Comparison of ENCODE assay signal across 10 mouse cellular contexts in the genomic region with DNA sequence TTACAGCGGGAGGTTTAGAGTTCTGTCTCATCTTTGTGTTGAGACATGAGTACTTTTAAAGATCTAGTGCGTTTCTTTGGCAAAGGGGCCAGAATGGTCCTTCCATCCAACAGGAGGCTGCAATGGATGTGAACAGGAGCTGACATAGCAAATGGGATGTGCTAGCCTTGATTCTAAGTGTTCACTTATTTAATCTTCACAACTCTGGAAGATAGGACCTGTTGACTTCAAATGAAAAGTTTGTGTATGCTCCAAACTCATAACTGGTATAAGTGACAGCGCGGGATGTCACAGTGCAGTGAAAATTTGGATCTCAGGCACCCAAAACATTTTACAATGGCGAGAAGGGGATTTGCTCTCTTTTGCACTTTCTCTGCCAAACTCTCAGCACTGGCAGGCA. TPM values are rescaled to one million over a fixed set of nuclear protein-coding genes. Genes with fewer than 3 reads are reported as not detected.
DNase-seq lines count a peak whose midpoint lies in the region; ATAC-seq and TF ChIP-seq lines count a peak whose summit lies in the region.
"Had no signal": no experiment of that assay in that cellular context is flagged by ENCODE, and none has a peak within 500 bp of the region (broad histone marks: within the 10 kb centered on the region; RNA-seq: fewer than 3 reads in every experiment).

No protein-coding gene starts in this region.

- no peak for DNase-seq in kidney, adult 9 months
- DNase-seq in embryonic facial prominence, embryonic 14.5 days (ENCODE audit: low spot score), result no peak
- DNase-seq in hindbrain, postnatal 0 days (ENCODE audit: low spot score), result no peak
- DNase-seq in cerebellum, adult 9-11 months, result no peak
- DNase-seq in spleen, postnatal 10 days (ENCODE audit: low spot score in 2 of 2), result no peak
- DNase-seq in cerebellum, postnatal 25 days, result no peak

- TF ChIP-seq POLR2A in myocyte (IDR thresholded peaks at IDR 0.05; ENCODE audit: insufficient read length, low read depth), result no peak

- no peak for ATAC-seq in kidney, embryonic 14.5 days (ENCODE audit: low FRiP score, low TSS enrichment)
- no peak for ATAC-seq in embryonic facial prominence, embryonic 14.5 days (ENCODE audit: low read depth)
- ATAC-seq in hindbrain, postnatal 0 days, result no peak

- peaks cover 19% of the 10 kb centered on the region for H3K27me3 ChIP-seq in kidney, embryonic 14.5 days (ENCODE audit: control insufficient read depth, insufficient read depth, low read length)
- peaks cover 12% of the 10 kb centered on the region for H3K27me3 ChIP-seq in embryonic facial prominence, embryonic 14.5 days (replicated peaks; ENCODE audit: control insufficient read depth, insufficient read depth, low read length)
- peaks cover 13% of the 10 kb centered on the region; the same call in 1 of the 2 replicates for H3K27me3 ChIP-seq in hindbrain, postnatal 0 days (ENCODE audit: insufficient read depth, low read length)
- no peaks in the 10 kb centered on the region for H3K27me3 ChIP-seq in myocyte (ENCODE audit: control insufficient read depth, insufficient read depth, insufficient read length)

- H3K27ac ChIP-seq in kidney, embryonic 14.5 days (ENCODE audit: low read depth, low read length), result no peak overlapping the region
- peak overlapping the region; percentile 65 for H3K27ac ChIP-seq in embryonic facial prominence, embryonic 14.5 days (replicated peaks; ENCODE audit: low read depth, low read length)
- no peak overlapping the region for H3K27ac ChIP-seq in hindbrain, postnatal 0 days

- no peaks in the 10 kb centered on the region for H3K36me3 ChIP-seq in kidney, embryonic 14.5 days (ENCODE audit: control insufficient read depth, insufficient read depth, low read length)
- H3K36me3 ChIP-seq in embryonic facial prominence, embryonic 14.5 days (ENCODE audit: control insufficient read depth, insufficient read depth, low read length), result no peaks in the 10 kb centered on the region
- no peaks in the 10 kb centered on the region for H3K36me3 ChIP-seq in hindbrain, postnatal 0 days (ENCODE audit: insufficient read depth, low read length)
- no peaks in the 10 kb centered on the region for H3K36me3 ChIP-seq in myocyte (ENCODE audit: control insufficient read depth, insufficient read depth)

- peaks cover 22% of the 10 kb centered on the region; the same call in 1 of the 2 replicates for H3K4me1 ChIP-seq in kidney, embryonic 14.5 days (ENCODE audit: control insufficient read depth, insufficient read depth, low read length)
- H3K4me1 ChIP-seq in embryonic facial prominence, embryonic 14.5 days (ENCODE audit: control insufficient read depth, insufficient read depth, low read length), result no peaks in the 10 kb centered on the region
- peaks cover 15% of the 10 kb centered on the region; the same call in 1 of the 2 replicates for H3K4me1 ChIP-seq in hindbrain, postnatal 0 days (ENCODE audit: insufficient read depth, low read length)

- no peak for TF ChIP-seq CTCF in hindbrain, postnatal 0 days (IDR thresholded peaks at IDR 0.05; ENCODE audit: low read depth)

- 28% methylated on average over 5 of the region's 5 CpGs for WGBS in kidney, embryonic 14.5 days
- WGBS in embryonic facial prominence, embryonic 14.5 days, result 16% methylated on average over 5 of the region's 5 CpGs
- 24% methylated on average over 5 of the region's 5 CpGs for whole genome bisulfite sequencing in hindbrain, postnatal 0 days

- peak overlapping the region; percentile 91 for H3K4me2 ChIP-seq in kidney, embryonic 14.5 days (replicated peaks; ENCODE audit: low read depth, low read length)
- H3K4me2 ChIP-seq in embryonic facial prominence, embryonic 14.5 days (ENCODE audit: low read depth, low read length), result peak overlapping the region; percentile 93
- peak overlapping the region; percentile 98 for H3K4me2 ChIP-seq in hindbrain, postnatal 0 days (ENCODE audit: low read depth, low read length)
- peak overlapping the region; percentile 97 for H3K4me2 ChIP-seq in myocyte (ENCODE audit: low read depth)

- no peaks in the 10 kb centered on the region for H3K79me2 ChIP-seq in myocyte (ENCODE audit: control insufficient read depth, insufficient read depth)

- no peaks in the 10 kb centered on the region for H3K9me3 ChIP-seq in kidney, embryonic 14.5 days (ENCODE audit: control insufficient read depth, low read length)
- H3K9me3 ChIP-seq in embryonic facial prominence, embryonic 14.5 days (ENCODE audit: control insufficient read depth, low read length), result no peaks in the 10 kb centered on the region
- H3K9me3 ChIP-seq in hindbrain, postnatal 0 days (ENCODE audit: low read length), result no peaks in the 10 kb centered on the region

- peak overlapping the region; percentile 47; the same call in 1 of the 2 replicates for H3K9ac ChIP-seq in kidney, embryonic 14.5 days (ENCODE audit: low read depth, low read length)
- peak overlapping the region; percentile 66 for H3K9ac ChIP-seq in embryonic facial prominence, embryonic 14.5 days (ENCODE audit: low read depth, low read length)
- no peak overlapping the region for H3K9ac ChIP-seq in hindbrain, postnatal 0 days (replicated peaks; ENCODE audit: low read length)

- H3K4me3 ChIP-seq in kidney, embryonic 14.5 days (ENCODE audit: low read length), result peak overlapping the region; percentile 47
- H3K4me3 ChIP-seq in embryonic facial prominence, embryonic 14.5 days (ENCODE audit: low read depth, low read length), result peak overlapping the region; percentile 49
- peak overlapping the region; percentile 47 for H3K4me3 ChIP-seq in hindbrain, postnatal 0 days (ENCODE audit: low read length)
- H3K4me3 ChIP-seq in myocyte, result no peak overlapping the region

- H3ac ChIP-seq in myocyte (ENCODE audit: control insufficient read depth, insufficient read length), result no peak overlapping the region

TF ChIP-seq in myocyte, 11 proteins besides CTCF, POLR2A, EP300 and RAD21:
- TF ChIP-seq TCF3 (IDR thresholded peaks at IDR 0.05; ENCODE audit: insufficient read length, low read depth) (no peak), MAX (IDR thresholded peaks at IDR 0.05; ENCODE audit: low read depth) (no peak), CEBPB (IDR thresholded peaks at IDR 0.05; ENCODE audit: insufficient read depth, poor library complexity, severe bottlenecking) (no peak), POLR2AphosphoS2 (IDR thresholded peaks at IDR 0.05; ENCODE audit: insufficient read length, low read depth) (no peak), MYOG (IDR thresholded peaks at IDR 0.05; ENCODE audit: control insufficient read depth in 1 of 3, insufficient read depth in 1 of 3, insufficient read length in 2 of 3, low read depth in 2 of 3) (no peak), E2F4 (IDR thresholded peaks at IDR 0.05; ENCODE audit: insufficient read depth) (no peak), SRF (IDR thresholded peaks at IDR 0.05; ENCODE audit: control insufficient read depth, insufficient read length, low read depth) (no peak), TCF12 (IDR thresholded peaks at IDR 0.05; ENCODE audit: insufficient read depth, poor library complexity, severe bottlenecking) (no peak), USF1 (IDR thresholded peaks at IDR 0.05; ENCODE audit: low read depth) (no peak), MYOD1 (IDR thresholded peaks at IDR 0.05; ENCODE audit: control insufficient read depth in 1 of 3, insufficient read length in 2 of 3, low read depth in 2 of 3) (no peak), REST (IDR thresholded peaks at IDR 0.05; ENCODE audit: insufficient read depth, insufficient read length) (no peak)
TF ChIP-seq in myocyte: peak in this region for 0.

RNA-seq across cellular contexts. Expression of gene Dkk2, which starts 1.4 kb away (rescaled TPM):
- polyA plus RNA-seq in kidney, embryonic 14.5 days (2014; fragmentation: Nextera tagmentation; extraction: Ambion mirVana), result 6.7 and 9.6 TPM in 2 replicates
- 25.0 and 33.6 TPM in 2 replicates for polyA plus RNA-seq in embryonic facial prominence, embryonic 14.5 days (2014; fragmentation: Nextera tagmentation; extraction: Ambion mirVana)
- total RNA-seq in hindbrain, postnatal 0 days (2014; rRNA removed), result 1.0 and 1.7 TPM in 2 replicates
- polyA plus RNA-seq in hindbrain, postnatal 0 days (2015; fragmentation: Nextera tagmentation; extraction: Ambion mirVana), result 1.2 TPM in 2 replicates
- 0.17 TPM for polyA plus RNA-seq in myocyte (2012; fragmentation: generic; extraction: Trizol)
- total RNA-seq: granulocyte monocyte progenitor cell, adult 5-6 weeks; MEL had no signal
